Mouse (Mus musculus) CH12.LX (cell line): Measurements from ENCODE around the gene Gm16181. TPM values are rescaled to one million over a fixed set of nuclear protein-coding genes. Genes with fewer than 3 reads are reported as not detected.

Experiments
- DNase-seq: peaks from one replicate; pipeline ENCODE4 v3.0.0-alpha.2; 2013; ENCODE audit errors: extremely low read depth
- H3K27ac ChIP-seq: 2 replicates; pipeline ENCODE4 v1.5.1; 2012; ENCODE audit warnings: low read depth, mild to moderate bottlenecking, control low read depth, moderate library complexity; ENCODE audit not compliant: insufficient read depth
- H3K27me3 ChIP-seq: replicated peaks from 2 replicates; pipeline ENCODE3; 2012; ENCODE audit warnings: inconsistent platforms
- H3K36me3 ChIP-seq, 2 experiments: replicated peaks in 1 of 2; 2 replicates each; pipeline versions ENCODE3 to v1.6.1; 2012; ENCODE audit warnings: inconsistent platforms in 1 of 2, low read length in 1 of 2, mild to moderate bottlenecking in 1 of 2, mixed read lengths in 1 of 2, moderate library complexity in 1 of 2; ENCODE audit not compliant: control insufficient read depth in 1 of 2, insufficient read depth in 1 of 2
- H3K4me1 ChIP-seq, 2 experiments: 2 replicates each; pipeline ENCODE4 v1.6.1; 2012; ENCODE audit warnings: inconsistent platforms in 1 of 2, moderate library complexity in 1 of 2; ENCODE audit not compliant: insufficient read depth in 2 of 2, control insufficient read depth in 1 of 2
- H3K4me2 ChIP-seq: 2 replicates; pipeline ENCODE4 v1.6.1; 2012; ENCODE audit warnings: low read depth, mild to moderate bottlenecking, control low read depth; ENCODE audit not compliant: poor library complexity, insufficient read depth, severe bottlenecking
- H3K4me3 ChIP-seq, 3 experiments: fragments of 150-350 bp in 1 of 3; sonication (generic) in 1 of 3; replicated peaks in 1 of 3; 2 replicates each; pipeline versions ENCODE3 to v1.5.1; 2011 to 2012; ENCODE audit warnings: low read depth in 2 of 3, low read length in 2 of 3, mild to moderate bottlenecking in 2 of 3, moderate library complexity in 2 of 3, control low read depth in 1 of 3, improper control_type of control experiment in 1 of 3, inconsistent platforms in 1 of 3, mixed read lengths in 1 of 3; ENCODE audit not compliant: poor library complexity in 1 of 3
- H3K79me2 ChIP-seq: replicated peaks from 2 replicates; pipeline ENCODE4 v1.6.1; 2012; ENCODE audit warnings: mild to moderate bottlenecking, moderate library complexity; ENCODE audit not compliant: control insufficient read depth, poor library complexity, insufficient read depth, severe bottlenecking; ENCODE audit errors: extremely low read depth
- H3K9ac ChIP-seq: 2 replicates; pipeline ENCODE4 v1.6.1; 2012; ENCODE audit warnings: low read depth, mild to moderate bottlenecking, control low read depth, moderate library complexity; ENCODE audit not compliant: insufficient read depth
- H3K9me3 ChIP-seq: replicated peaks from 2 replicates; pipeline ENCODE3; 2012; ENCODE audit warnings: low read length, inconsistent platforms, mixed read lengths
- BHLHE40 ChIP-seq: IDR thresholded peaks from 2 replicates; pipeline ENCODE4 v1.6.1; 2011; ENCODE audit warnings: mild to moderate bottlenecking, low read depth, low read length, improper control_type of control experiment
- CHD1 ChIP-seq: IDR thresholded peaks from 2 replicates; pipeline ENCODE4 v1.6.1; 2012; ENCODE audit warnings: low read depth, low read length, improper control_type of control experiment, inconsistent platforms
- CHD2 ChIP-seq: IDR thresholded peaks from 2 replicates; pipeline ENCODE4 v1.6.1; 2011; ENCODE audit warnings: low read length, improper control_type of control experiment
- CTCF ChIP-seq, 2 experiments: IDR thresholded peaks in 1 of 2; conservative IDR thresholded peaks in 1 of 2; 2 replicates each; pipeline ENCODE4 v1.5.1; 2011 to 2012; ENCODE audit warnings: low read depth in 2 of 2, low read length in 2 of 2, improper control_type of control experiment in 1 of 2, inconsistent platforms in 1 of 2, mild to moderate bottlenecking in 1 of 2, moderate library complexity in 1 of 2
- E2F4 ChIP-seq: IDR thresholded peaks from 2 replicates; pipeline ENCODE4 v1.6.1; 2011; ENCODE audit warnings: low read depth, low read length, improper control_type of control experiment; ENCODE audit not compliant: insufficient replicate concordance
- ELF1 ChIP-seq: IDR thresholded peaks from 2 replicates; pipeline ENCODE4 v1.6.1; 2014; ENCODE audit warnings: low read depth, mild to moderate bottlenecking, inconsistent platforms, low read length, improper control_type of control experiment
- EP300 ChIP-seq: IDR thresholded peaks from 2 replicates; pipeline ENCODE4 v1.6.1; 2011; ENCODE audit warnings: low read length, improper control_type of control experiment
- ETS1 ChIP-seq: conservative IDR thresholded peaks from 2 replicates; pipeline ENCODE4 v1.6.1; 2012; ENCODE audit warnings: low read depth, mild to moderate bottlenecking, inconsistent platforms, low read length, improper control_type of control experiment, moderate library complexity
- GABPA ChIP-seq: IDR thresholded peaks from 2 replicates; pipeline ENCODE4 v1.6.1; 2012; ENCODE audit warnings: low read depth, low read length, improper control_type of control experiment, inconsistent platforms; ENCODE audit not compliant: insufficient replicate concordance
- HCFC1 ChIP-seq: IDR thresholded peaks from 2 replicates; pipeline ENCODE4 v1.6.1; 2012; ENCODE audit warnings: low read depth, mild to moderate bottlenecking, inconsistent platforms, low read length, improper control_type of control experiment
- IRF4 ChIP-seq: IDR thresholded peaks from 2 replicates; pipeline ENCODE4 v1.6.1; 2014; ENCODE audit warnings: low read depth, mild to moderate bottlenecking, inconsistent platforms, low read length, improper control_type of control experiment
- JUN ChIP-seq: IDR thresholded peaks from 2 replicates; pipeline ENCODE4 v1.6.1; 2011; ENCODE audit warnings: low read depth, mild to moderate bottlenecking, low read length, improper control_type of control experiment, moderate library complexity; ENCODE audit not compliant: insufficient read depth
- JUND ChIP-seq: conservative IDR thresholded peaks from 2 replicates; pipeline ENCODE4 v1.6.1; 2011; ENCODE audit warnings: low read depth, low read length, improper control_type of control experiment
- KAT2A ChIP-seq: IDR thresholded peaks from 2 replicates; pipeline ENCODE4 v1.6.1; 2012; ENCODE audit warnings: low read length, improper control_type of control experiment, inconsistent platforms; ENCODE audit not compliant: insufficient replicate concordance
- MAFK ChIP-seq: IDR thresholded peaks from 2 replicates; pipeline ENCODE4 v1.6.1; 2011; ENCODE audit warnings: low read length, improper control_type of control experiment; ENCODE audit not compliant: insufficient replicate concordance
- MAX ChIP-seq: IDR thresholded peaks from 2 replicates; pipeline ENCODE4 v1.6.1; 2011; ENCODE audit warnings: low read length, improper control_type of control experiment
- MAZ ChIP-seq: IDR thresholded peaks from 2 replicates; pipeline ENCODE4 v1.6.1; 2012; ENCODE audit warnings: low read depth, mild to moderate bottlenecking, inconsistent platforms, low read length, improper control_type of control experiment, moderate library complexity
- MEF2A ChIP-seq: IDR thresholded peaks from 2 replicates; pipeline ENCODE4 v1.6.1; 2014; ENCODE audit warnings: low read depth, mild to moderate bottlenecking, inconsistent platforms, low read length, improper control_type of control experiment, borderline replicate concordance
- MXI1 ChIP-seq: IDR thresholded peaks from 2 replicates; pipeline ENCODE4 v1.6.1; 2011; ENCODE audit warnings: mild to moderate bottlenecking, low read depth, low read length, improper control_type of control experiment
- MYC ChIP-seq: IDR thresholded peaks from 2 replicates; pipeline ENCODE4 v1.6.1; 2011; ENCODE audit warnings: low read depth, mild to moderate bottlenecking, improper control_type of control experiment, low read length
- NELFE ChIP-seq: IDR thresholded peaks from 2 replicates; pipeline ENCODE4 v1.6.1; 2011; ENCODE audit warnings: low read depth, low read length, improper control_type of control experiment
- NRF1 ChIP-seq: IDR thresholded peaks from 2 replicates; pipeline ENCODE4 v1.6.1; 2014; ENCODE audit warnings: low read depth, mild to moderate bottlenecking, inconsistent platforms, low read length, improper control_type of control experiment, moderate library complexity
- PAX5 ChIP-seq: IDR thresholded peaks from 2 replicates; pipeline ENCODE4 v1.6.1; 2012; ENCODE audit warnings: low read length, inconsistent platforms, mixed read lengths
- POLR2A ChIP-seq: IDR thresholded peaks from 2 replicates; pipeline ENCODE4 v1.6.1; 2011; ENCODE audit warnings: low read depth, mild to moderate bottlenecking, improper control_type of control experiment, low read length
- POLR2AphosphoS2 ChIP-seq: IDR thresholded peaks from 2 replicates; pipeline ENCODE4 v1.6.1; 2011; ENCODE audit warnings: low read depth, low read length, improper control_type of control experiment
- RAD21 ChIP-seq: IDR thresholded peaks from 2 replicates; pipeline ENCODE4 v1.6.1; 2011; ENCODE audit warnings: low read depth, mild to moderate bottlenecking, low read length, improper control_type of control experiment, moderate library complexity
- RCOR1 ChIP-seq: conservative IDR thresholded peaks from 2 replicates; pipeline ENCODE4 v1.6.1; 2012; ENCODE audit warnings: low read depth, mild to moderate bottlenecking, inconsistent platforms, low read length, improper control_type of control experiment
- SIN3A ChIP-seq: IDR thresholded peaks from 2 replicates; pipeline ENCODE4 v1.6.1; 2012; ENCODE audit warnings: low read length, improper control_type of control experiment, inconsistent platforms
- SMC3 ChIP-seq: IDR thresholded peaks from 2 replicates; pipeline ENCODE4 v1.6.1; 2011; ENCODE audit warnings: low read depth, low read length, improper control_type of control experiment
- TBP ChIP-seq: conservative IDR thresholded peaks from 2 replicates; pipeline ENCODE4 v1.6.1; 2011; ENCODE audit warnings: low read depth, low read length, improper control_type of control experiment
- TCF12 ChIP-seq: IDR thresholded peaks from 2 replicates; pipeline ENCODE4 v1.6.1; 2014; ENCODE audit warnings: low read depth, mild to moderate bottlenecking, inconsistent platforms, low read length, improper control_type of control experiment
- UBTF ChIP-seq: IDR thresholded peaks from 2 replicates; pipeline ENCODE4 v1.6.1; 2012; ENCODE audit warnings: low read depth, mild to moderate bottlenecking, inconsistent platforms, low read length, improper control_type of control experiment, moderate library complexity
- USF1 ChIP-seq: IDR thresholded peaks from 2 replicates; pipeline ENCODE4 v1.6.1; 2014; ENCODE audit warnings: low read depth, mild to moderate bottlenecking, inconsistent platforms, low read length, improper control_type of control experiment
- USF2 ChIP-seq: conservative IDR thresholded peaks from 2 replicates; pipeline ENCODE4 v1.6.1; 2011; ENCODE audit warnings: low read depth, low read length, improper control_type of control experiment
- ZC3H11A ChIP-seq: IDR thresholded peaks from 2 replicates; pipeline ENCODE4 v1.6.1; 2012; ENCODE audit warnings: low read depth, mild to moderate bottlenecking, inconsistent platforms, low read length, improper control_type of control experiment
- ZKSCAN1 ChIP-seq: IDR thresholded peaks from 2 replicates; pipeline ENCODE4 v1.6.1; 2012; ENCODE audit warnings: low read depth, inconsistent platforms, low read length, improper control_type of control experiment, borderline replicate concordance
- ZMIZ1 ChIP-seq: IDR thresholded peaks from 2 replicates; pipeline ENCODE4 v1.6.1; 2012; ENCODE audit warnings: low read depth, mild to moderate bottlenecking, inconsistent platforms, low read length, improper control_type of control experiment
- ZNF384 ChIP-seq: IDR thresholded peaks from 2 replicates; pipeline ENCODE4 v1.6.1; 2012; ENCODE audit warnings: low read depth, low read length, improper control_type of control experiment, inconsistent platforms
- dilution Hi-C: fragments of 300-500 bp; cut with MboI; formaldehyde crosslinking; loops from 2 replicates; pipeline ENCODE4 v1.14.3; 2020; ENCODE audit warnings: low sequenced_read_pairs; ENCODE audit not compliant: extremely low pct_unique_long_range_greater_than_20kb, extremely low pct_ligation_motif_present
- in situ Hi-C: fragments of 300-500 bp; cut with MboI; formaldehyde crosslinking; loops from 3 replicates; pipeline ENCODE4 v1.14.3; 2019; ENCODE audit warnings: low sequenced_read_pairs, low pct_ligation_motif_present, low pct_unique_long_range_greater_than_20kb, mixed read lengths
- polyA plus RNA-seq: library from polyadenylated mRNA; unstranded; fragments of >175 nt; gene quantifications from 2 replicates; pipeline ENCODE4 v1.2.1, GENCODE M21; 2012; ENCODE audit warnings: low read depth; ENCODE audit not compliant: insufficient read length
- total RNA-seq, 2 experiments: library from RNA; depleted of rRNA; stranded (reverse); fragments of 300-350 nt in 1 of 2; fragments of >200 nt in 1 of 2; gene quantifications; 2 replicates each; pipeline ENCODE4 v1.2.3; 2012 to 2014

Gm16181 gene
- total and polyA plus RNA-seq, 3 experiments = not detected

DNA sequence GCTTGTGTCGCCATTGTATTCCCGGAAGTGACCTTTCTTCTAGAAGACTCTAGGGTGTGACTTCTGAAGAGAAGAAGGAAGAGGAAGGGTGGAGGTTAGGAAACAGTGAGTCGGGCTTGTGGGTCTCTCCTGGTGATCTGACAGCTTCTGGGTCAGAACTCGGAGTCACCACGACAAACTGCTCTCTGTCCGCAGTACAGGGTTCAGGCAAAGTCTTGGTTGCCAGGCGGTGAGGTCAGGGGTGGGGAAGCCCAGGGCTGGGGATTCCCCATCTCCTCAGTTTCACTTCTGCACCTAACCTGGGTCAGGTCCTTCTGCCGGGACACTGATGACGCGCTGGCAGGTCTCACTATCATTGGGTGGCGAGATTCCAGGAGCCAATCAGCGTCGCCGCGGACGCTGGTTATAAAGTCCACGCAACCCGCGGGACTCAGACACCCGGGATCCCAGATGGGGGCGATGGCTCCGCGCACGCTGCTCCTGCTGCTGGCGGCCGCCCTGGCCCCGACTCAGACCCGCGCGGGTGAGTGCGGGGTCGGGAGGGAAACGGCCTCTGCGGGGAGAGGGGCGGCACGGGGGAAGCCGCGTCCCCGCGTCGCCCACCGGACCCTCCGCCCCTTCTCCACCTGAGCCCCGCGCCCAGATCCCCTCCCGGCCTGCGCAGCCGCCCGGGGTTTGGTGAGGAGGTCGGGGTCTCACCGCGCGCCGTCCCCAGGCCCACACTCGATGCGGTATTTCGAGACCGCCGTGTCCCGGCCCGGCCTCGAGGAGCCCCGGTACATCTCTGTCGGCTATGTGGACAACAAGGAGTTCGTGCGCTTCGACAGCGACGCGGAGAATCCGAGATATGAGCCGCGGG lies 42.3 kb downstream of the Gm16181 start, which contains the start of gene H2-D1:
Gene H2-D1, plus strand, starts transcription at position 67 of the 859 bp plus-strand sequence.
- in situ Hi-C loops (loop anchor here (5.0 kb wide), 1 partner anchor 1261 kb away; the partner anchor contains the start of gene H2-K1), dilution Hi-C loops (no loop called here)
- no peaks in the 10 kb centered on the region for H3K27me3 ChIP-seq
- H3K4me3 ChIP-seq = peak within 1 kb of the TSS; percentile 37 to 89 (median 73)
- H3K4me2 ChIP-seq = peak within 1 kb of the TSS; percentile 73
- TF ChIP-seq SMC3 (no peak), TCF12 (peak; percentile 91), HCFC1 (peak; percentile 64), NRF1 (peak; percentile 68), MAZ (peak; percentile 50), ZC3H11A (no peak), ZNF384 (0 out of 2 replicates have a peak, but pooled peaks have one; percentile 1), RAD21 (no peak), CTCF (conservative IDR thresholded peaks at IDR 0.05 in 1 of 2, IDR thresholded peaks at IDR 0.05 in 1 of 2; ENCODE audit: low read depth in 2 of 2, low read length in 2 of 2) (no peak), CHD2 (peak; percentile 99), RCOR1 (peak; percentile 83), ETS1 (peak; percentile 98), USF2 (no peak), E2F4 (no peak), POLR2AphosphoS2 (peak; percentile 99), ZKSCAN1 (peak; percentile 55; the same call in 1 of the 2 replicates), GABPA (no peak), ELF1 (peak; percentile 90), KAT2A (0 out of 2 replicates have a peak, but pooled peaks have one; percentile 70), TBP (peak; percentile 98), MAX (peak; percentile 87), JUND (peak; percentile 67), MXI1 (no peak; the same call in 1 of the 2 replicates), MYC (peak; percentile 96), BHLHE40 (peak; percentile 67), UBTF (peak; percentile 60; the same call in 1 of the 2 replicates), CHD1 (0 out of 2 replicates have a peak, but pooled peaks have one; percentile 44), IRF4 (peak; percentile 98), USF1 (no peak; the same call in 1 of the 2 replicates), PAX5 (no peak), MAFK (0 out of 2 replicates have a peak, but pooled peaks have one; percentile 30), ZMIZ1 (peak; percentile 99), POLR2A (peak; percentile 99), SIN3A (peak; percentile 95), NELFE (peak; percentile 100), JUN (peak; percentile 73; the same call in 1 of the 2 replicates), MEF2A (peak; percentile 83), EP300 (peak; percentile 81)
- H3K9ac ChIP-seq = peak within 1 kb of the TSS; percentile 96
- peak within 1 kb of the TSS; percentile 86 for H3K27ac ChIP-seq
- peaks cover 23 to 46% of the 10 kb centered on the region in 2 experiments for H3K4me1 ChIP-seq
- H3K9me3 ChIP-seq = no peaks in the 10 kb centered on the region
- peak; percentile 100 for DNase-seq
- peaks cover 23% of the 10 kb centered on the region for H3K79me2 ChIP-seq
- peaks cover 32% of the 10 kb centered on the region in 2 experiments for H3K36me3 ChIP-seq
